Mouse (Mus musculus) heart, postnatal 36 days (tissue): Measurements from ENCODE around the gene 9130230L23Rik. TPM values are rescaled to one million over a fixed set of nuclear protein-coding genes. Genes with fewer than 3 reads are reported as not detected.
A peak's percentile ranks its signal among the peaks of the same experiment; 100 is the strongest.
"Not testable (repeated sequence)": the region's sequence is repeated elsewhere in the genome, so short reads cannot be mapped to it uniquely, and the experiment has no call there.

Source experiments
- DNase-seq, 2 experiments: peaks; one replicate each; pipeline ENCODE4 v3.0.0; 2021 to 2022
- intact Hi-C: fragments of 180-260 bp; cut with DNase I; formaldehyde crosslinking; loops from one replicate; pipeline ENCODE4 v1.15.1; 2025
- total RNA-seq, 2 experiments: library from RNA; stranded (reverse); gene quantifications; 2 replicates each; pipeline ENCODE4 v1.2.3; 2021

9130230L23Rik gene
- total RNA-seq, 2 experiments from 2014 or later: not detected

- intact Hi-C loops: no loop called here
- DNase-seq: no peak
Measured at GRCm38 (mm10) chr5:66008245-66008967, 4.3 kb upstream of the 9130230L23Rik start.

GRCm38 (mm10) chr5:66005041-66005678 is 1.1 kb upstream of the 9130230L23Rik start:
- intact Hi-C loops: no loop called here
- no peak for DNase-seq

DNA sequence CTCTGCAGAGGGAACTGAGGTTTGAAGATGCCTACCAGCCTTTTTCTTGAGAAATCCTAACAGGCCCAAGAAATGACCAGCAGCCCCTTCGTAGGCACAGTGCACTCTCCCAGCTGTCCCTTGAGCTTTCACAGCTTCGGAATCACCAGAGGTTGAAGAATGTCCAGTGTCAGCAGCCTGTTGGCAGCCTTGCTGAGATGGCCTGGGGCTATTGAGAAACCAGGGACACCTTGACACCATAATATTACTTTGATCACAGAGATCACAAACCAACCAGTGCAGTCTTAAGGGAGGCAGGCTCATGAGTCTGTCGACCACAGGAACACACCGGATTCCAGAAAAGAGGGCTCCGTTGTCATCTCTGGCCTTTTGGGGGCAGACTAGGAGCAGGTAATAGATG is 2.9 kb downstream of the 9130230L23Rik start:
- DNase-seq: no peak
- intact Hi-C loops: no loop called here

GRCm38 (mm10) chr5:66000567-66001125 is 3.4 kb downstream of the 9130230L23Rik start:
- intact Hi-C loops: no loop called here
- DNase-seq: no peak

- no peak for DNase-seq
- intact Hi-C loops: no loop called here
Measured at GRCm38 (mm10) chr5:66000074-66000473, 4.0 kb downstream of the 9130230L23Rik start.

GRCm38 (mm10) chr5:65999106-65999505 is 5.0 kb downstream of the 9130230L23Rik start:
- no peak for DNase-seq
- intact Hi-C loops: no loop called here

DNA sequence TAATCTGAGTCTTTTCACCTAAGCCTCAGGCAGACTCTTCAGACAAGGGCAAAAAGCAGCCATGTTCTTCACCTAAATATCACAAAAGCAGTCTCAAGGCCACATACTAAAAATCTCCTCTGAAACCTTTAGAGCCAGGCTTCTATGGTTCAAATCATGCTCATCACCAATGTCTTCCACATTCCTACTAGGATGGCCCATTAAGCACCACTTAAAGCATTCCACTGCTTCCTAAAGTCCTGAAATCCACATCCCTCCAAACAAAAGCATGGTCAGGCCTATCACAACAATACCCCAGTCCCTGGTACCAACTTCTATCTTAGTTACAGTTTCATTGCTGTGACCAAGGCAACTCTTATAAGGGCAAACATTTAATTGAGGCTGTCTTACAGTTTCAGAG is 6.3 kb downstream of the 9130230L23Rik start:
- DNase-seq: no peak
- intact Hi-C loops: no loop called here

- no peak for DNase-seq
- intact Hi-C loops: no loop called here
Measured at GRCm38 (mm10) chr5:65994643-65995042, 9.4 kb downstream of the 9130230L23Rik start.

- DNase-seq: no peak
- intact Hi-C loops: no loop called here
Measured at GRCm38 (mm10) chr5:65991191-65991590, 12.9 kb downstream of the 9130230L23Rik start.

- DNase-seq, intact Hi-C loops: not testable (repeated sequence)
Measured at GRCm38 (mm10) chr5:65987004-65987403, 17.1 kb downstream of the 9130230L23Rik start.

GRCm38 (mm10) chr5:65986426-65986825 is 17.7 kb downstream of the 9130230L23Rik start:
- intact Hi-C loops: no loop called here
- no peak for DNase-seq

DNA sequence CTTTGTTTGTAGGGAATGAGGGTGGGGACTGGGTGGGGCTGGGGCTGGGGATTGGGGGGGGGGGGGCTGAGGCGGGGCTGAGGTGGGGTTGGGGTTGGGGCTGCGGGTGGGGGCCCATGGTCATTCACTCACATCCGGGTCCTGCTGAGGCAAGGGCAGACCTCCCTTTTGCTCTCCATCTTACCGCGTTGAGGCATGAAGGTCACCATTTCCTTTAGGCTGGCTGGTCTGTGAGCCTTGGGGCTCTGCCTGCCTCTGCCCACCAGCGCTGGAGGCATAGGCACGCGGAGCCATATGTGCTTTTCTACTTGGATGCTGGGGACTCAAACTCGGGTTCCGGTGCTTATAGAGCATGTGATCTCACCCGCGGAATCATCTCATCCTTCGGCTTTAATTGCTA is 28.4 kb downstream of the 9130230L23Rik start:
- no peak for DNase-seq
- intact Hi-C loops: no loop called here

DNA sequence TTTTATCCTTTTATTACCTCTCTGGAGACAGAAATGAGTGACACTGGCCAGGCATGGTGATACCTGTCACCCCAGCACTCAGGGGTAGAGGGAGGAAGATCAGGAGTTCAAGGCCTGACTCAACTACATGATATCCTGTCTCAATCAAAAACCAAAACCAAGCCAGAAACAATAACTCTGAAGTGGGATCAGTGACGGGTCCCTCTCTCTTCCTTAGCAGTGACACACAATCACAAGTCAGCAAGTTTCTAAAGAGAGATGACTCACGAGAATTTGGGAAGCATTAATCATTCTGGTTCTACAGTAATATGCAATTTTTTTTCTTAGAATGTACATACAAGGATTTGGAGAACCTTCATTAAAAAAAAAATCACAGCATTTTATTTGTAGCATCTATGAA is 30.9 kb downstream of the 9130230L23Rik start:
- intact Hi-C loops: no loop called here
- DNase-seq: no peak

GRCm38 (mm10) chr5:65968004-65968403 is 36.1 kb downstream of the 9130230L23Rik start:
- intact Hi-C loops: no loop called here
- DNase-seq: no peak

DNA sequence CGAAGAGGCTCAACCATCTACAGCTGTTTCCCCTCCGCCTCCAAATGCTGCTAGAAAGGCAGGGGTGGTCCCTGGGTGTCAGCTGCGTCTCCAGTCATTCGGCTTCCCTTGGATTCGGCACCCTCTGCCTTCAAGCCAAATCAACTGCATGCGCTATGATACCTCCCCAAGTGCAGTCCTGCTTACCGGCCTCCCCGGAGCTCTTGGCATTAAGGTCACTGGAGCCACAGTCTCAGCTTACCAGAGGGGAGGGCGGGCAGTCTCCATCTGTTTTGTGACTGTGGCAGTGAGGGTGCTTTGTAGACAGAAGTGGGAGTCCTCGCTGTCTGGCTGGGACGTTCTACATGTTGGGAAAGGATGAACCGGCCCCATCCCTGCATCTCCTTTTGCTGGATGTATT is 37.0 kb downstream of the 9130230L23Rik start:
- DNase-seq: no peak
- intact Hi-C loops: no loop called here

GRCm38 (mm10) chr5:65965771-65966279 is 38.3 kb downstream of the 9130230L23Rik start:
- intact Hi-C loops: no loop called here
- no peak for DNase-seq

DNA sequence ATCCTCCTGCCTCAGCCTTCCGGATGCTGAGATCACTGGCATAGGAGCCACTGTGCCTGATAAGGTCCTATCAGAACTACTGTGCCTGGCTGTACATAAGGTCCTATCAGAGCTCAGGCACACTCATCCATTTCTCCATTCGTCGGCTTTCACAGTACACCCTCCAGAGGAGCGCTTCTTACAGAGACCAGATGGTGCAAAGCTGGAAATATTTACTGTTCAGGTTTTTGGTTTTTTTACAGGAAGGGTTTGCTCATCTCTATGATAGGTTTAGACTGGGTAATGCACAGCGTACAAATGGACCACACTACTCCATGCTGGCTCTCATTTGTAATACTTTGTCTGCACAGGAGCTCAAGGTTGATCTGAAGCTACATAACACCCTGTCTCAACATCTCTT is 40.8 kb downstream of the 9130230L23Rik start:
- DNase-seq: no peak
- intact Hi-C loops: no loop called here

GRCm38 (mm10) chr5:65960597-65960950 is 43.5 kb downstream of the 9130230L23Rik start:
- intact Hi-C loops: no loop called here
- no peak for DNase-seq

DNA sequence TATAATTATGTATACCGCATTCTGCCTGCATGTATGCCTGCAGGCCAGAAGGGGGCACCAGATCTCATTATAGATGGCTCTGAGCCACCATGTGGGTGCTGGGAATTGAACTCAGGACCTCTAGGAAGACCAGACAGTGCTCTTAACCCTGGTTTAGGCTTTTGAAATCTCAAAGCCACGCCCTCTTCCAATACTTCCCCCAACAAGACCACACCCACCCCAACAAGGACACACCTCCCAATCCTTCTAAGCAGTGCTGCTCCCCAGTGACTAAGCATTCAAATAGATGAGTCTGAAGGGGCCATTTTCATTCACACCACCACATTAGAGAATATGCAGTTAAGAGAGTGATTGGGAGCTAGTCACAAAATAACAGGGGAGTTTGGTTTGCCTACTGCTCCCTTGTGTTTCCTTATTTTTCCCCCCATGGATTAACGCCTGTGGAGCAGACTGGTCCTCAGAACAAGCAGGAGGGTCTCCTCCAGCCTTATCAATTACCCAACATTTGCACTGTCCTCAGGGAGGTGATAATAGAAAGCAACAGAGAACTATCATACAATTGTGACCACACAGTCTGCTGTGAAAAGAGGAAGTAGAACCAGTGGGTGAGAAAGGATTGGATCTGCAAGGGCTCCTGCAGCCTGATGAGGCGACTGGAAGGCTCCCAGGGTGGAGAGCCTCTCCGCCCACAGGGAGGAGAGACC is 44.0 kb downstream of the 9130230L23Rik start:
- intact Hi-C loops: no loop called here
- DNase-seq: no peak

DNA sequence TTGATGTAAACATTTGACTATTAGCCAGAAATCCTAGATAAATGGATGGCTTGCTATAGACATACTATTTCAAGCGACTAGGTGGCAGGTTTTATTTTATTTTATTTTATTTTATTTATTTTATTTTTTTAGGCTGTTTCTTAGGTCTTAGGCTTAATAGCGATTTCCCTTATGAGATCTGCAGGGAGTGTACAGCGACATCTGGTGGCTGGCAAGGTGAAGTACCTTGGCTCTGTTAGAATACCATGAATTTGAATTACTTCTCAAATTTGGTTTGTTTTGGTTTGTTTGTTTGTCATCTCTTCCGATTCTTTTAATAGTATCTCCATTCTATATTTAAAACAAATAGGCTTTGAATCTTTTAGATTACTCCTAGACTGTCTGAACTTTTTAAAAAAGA is 45.5 kb downstream of the 9130230L23Rik start:
- intact Hi-C loops: no loop called here
- peak; percentile 19 to 55 for DNase-seq
